Mouse (Mus musculus) forebrain, embryonic 16.5 days (tissue): ENCODE results near the gene Chmp6. TPM values are rescaled to one million over a fixed set of nuclear protein-coding genes. Genes with fewer than 3 reads are reported as not detected.

Experiments used
- ATAC-seq: fragments of 200-750 bp; cut with Nextera tagmentation; 2 replicates; pipeline ENCODE4 v1.8.0; 2017; ENCODE audit warnings: mild to moderate bottlenecking, moderate library complexity
- H3K27ac ChIP-seq: fragments of 300-500 bp; sonication (generic); 2 replicates; pipeline ENCODE4 v1.5.1; 2014; ENCODE audit warnings: low read length, control low read depth
- H3K27me3 ChIP-seq: fragments of 300-500 bp; sonication (generic); replicated peaks from 2 replicates; pipeline ENCODE4 v1.6.1; 2014; ENCODE audit warnings: low read length; ENCODE audit not compliant: control insufficient read depth, insufficient read depth
- H3K36me3 ChIP-seq: fragments of 300-500 bp; sonication (generic); 2 replicates; pipeline ENCODE4 v1.6.1; 2014; ENCODE audit not compliant: control insufficient read depth, insufficient read depth
- H3K4me1 ChIP-seq: fragments of 300-500 bp; sonication (generic); replicated peaks from 2 replicates; pipeline ENCODE4 v1.6.1; 2014; ENCODE audit warnings: low read length; ENCODE audit not compliant: control insufficient read depth, insufficient read depth
- H3K4me2 ChIP-seq: fragments of 300-500 bp; sonication (generic); 2 replicates; pipeline ENCODE4 v1.6.1; 2014; ENCODE audit warnings: mild to moderate bottlenecking, low read length, control low read depth
- H3K4me3 ChIP-seq: fragments of 300-500 bp; sonication (generic); replicated peaks from 2 replicates; pipeline ENCODE4 v1.5.1; 2014; ENCODE audit warnings: mild to moderate bottlenecking, low read length, control low read depth
- H3K9ac ChIP-seq: fragments of 300-500 bp; sonication (generic); replicated peaks from 2 replicates; pipeline ENCODE4 v1.6.1; 2014; ENCODE audit warnings: low read depth, low read length, control low read depth
- H3K9me3 ChIP-seq: fragments of 300-500 bp; sonication (generic); 2 replicates; pipeline ENCODE4 v1.6.1; 2016; ENCODE audit warnings: low read length; ENCODE audit not compliant: control insufficient read depth
- WGBS: fragments of 180-500 bp; shearing (Covaris S2); extraction: QIAGEN DNeasy Blood & Tissue Kit; methylation state at CpG from one replicate; pipeline ENCODE4 v1.1.7; 2014; 5-methylcytosine and 5-hydroxymethylcytosine counted together
- polyA plus RNA-seq: library from polyadenylated mRNA; unstranded; fragments of >200 nt; fragmentation: Nextera tagmentation; extraction: Ambion mirVana; gene quantifications from 2 replicates; pipeline ENCODE4 v1.2.1, GENCODE M21; 2015

Chmp6 gene
- polyA plus RNA-seq, 1 experiment from 2014 or later = 96.5 TPM

GRCm38 (mm10) chr11:119939073-119939710, 26.0 kb downstream of the Chmp6 start:
- H3K4me3 ChIP-seq = no peak overlapping the region
- H3K4me2 ChIP-seq = peak overlapping the region; percentile 75
- peaks cover 83% of the 10 kb centered on the region for H3K4me1 ChIP-seq
- ATAC-seq = no peak
- 45% methylated on average over 8 of the region's 8 CpGs for WGBS
- H3K9ac ChIP-seq = no peak overlapping the region; the same call in 1 of the 2 replicates
- no peaks in the 10 kb centered on the region for H3K36me3 ChIP-seq
- H3K9me3 ChIP-seq = no peaks in the 10 kb centered on the region
- peak overlapping the region; percentile 92 for H3K27ac ChIP-seq
- H3K27me3 ChIP-seq = no peaks in the 10 kb centered on the region

DNA sequence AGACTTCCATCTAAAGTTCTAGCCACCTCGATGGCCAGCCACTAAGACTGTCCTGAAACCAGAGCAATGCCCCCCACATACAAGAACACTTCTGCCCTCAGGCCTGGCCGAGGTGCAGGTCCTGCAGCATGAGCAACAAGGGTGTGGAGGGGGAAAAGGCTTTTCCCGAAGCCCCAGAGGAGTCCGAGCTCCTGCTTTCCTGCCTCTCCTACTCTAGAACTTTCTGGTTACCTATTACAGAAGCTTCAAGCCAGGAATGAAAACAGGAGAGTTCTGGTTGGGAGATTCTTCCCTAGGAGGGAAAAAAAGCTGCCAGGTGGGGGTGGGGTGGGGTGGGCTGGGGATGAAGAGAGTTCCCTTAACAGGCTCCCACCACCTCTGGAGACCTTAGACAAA, 26.5 kb downstream of the Chmp6 start:
- ATAC-seq = no peak
- Histone ChIP-seq H3K4me3 (peak overlapping the region; percentile 23), H3K4me2 (peak overlapping the region; percentile 75), H3K4me1 (peaks cover 84% of the 10 kb centered on the region), H3K36me3 (no peaks in the 10 kb centered on the region), H3K9me3 (no peaks in the 10 kb centered on the region), H3K27me3 (no peaks in the 10 kb centered on the region), H3K9ac (no peak overlapping the region), H3K27ac (peak overlapping the region; percentile 92)
- WGBS = 67% methylated on average over 4 of the region's 4 CpGs

DNA sequence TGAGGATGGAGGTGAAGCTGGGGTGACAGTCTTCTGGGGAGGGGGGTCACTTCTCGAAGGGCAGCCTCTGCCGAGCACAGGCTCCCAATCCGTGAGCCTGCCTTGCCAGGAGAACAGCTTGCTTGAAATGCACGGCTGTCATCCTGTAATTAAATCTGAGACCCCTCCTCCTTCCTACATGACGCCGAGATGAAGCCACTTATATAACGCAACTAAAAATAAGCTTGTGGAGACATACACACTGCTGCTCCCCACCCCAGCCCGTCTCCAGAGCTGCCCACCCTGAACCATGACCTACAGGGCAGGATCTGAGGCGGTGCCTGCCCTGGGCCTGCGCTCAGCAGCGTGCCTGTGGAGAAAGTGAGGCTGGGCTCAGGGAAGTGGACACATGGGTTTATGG, 26.9 kb downstream of the Chmp6 start:
- H3K4me2 ChIP-seq = peak overlapping the region; percentile 75
- peaks cover 85% of the 10 kb centered on the region for H3K4me1 ChIP-seq
- H3K9me3 ChIP-seq = no peaks in the 10 kb centered on the region
- H3K36me3 ChIP-seq = no peaks in the 10 kb centered on the region
- WGBS = 48% methylated on average over 11 of the region's 11 CpGs
- H3K27ac ChIP-seq = peak overlapping the region; percentile 92
- H3K27me3 ChIP-seq = no peaks in the 10 kb centered on the region
- ATAC-seq = no peak
- H3K4me3 ChIP-seq = peak overlapping the region; percentile 23
- peak overlapping the region; percentile 46 for H3K9ac ChIP-seq

DNA sequence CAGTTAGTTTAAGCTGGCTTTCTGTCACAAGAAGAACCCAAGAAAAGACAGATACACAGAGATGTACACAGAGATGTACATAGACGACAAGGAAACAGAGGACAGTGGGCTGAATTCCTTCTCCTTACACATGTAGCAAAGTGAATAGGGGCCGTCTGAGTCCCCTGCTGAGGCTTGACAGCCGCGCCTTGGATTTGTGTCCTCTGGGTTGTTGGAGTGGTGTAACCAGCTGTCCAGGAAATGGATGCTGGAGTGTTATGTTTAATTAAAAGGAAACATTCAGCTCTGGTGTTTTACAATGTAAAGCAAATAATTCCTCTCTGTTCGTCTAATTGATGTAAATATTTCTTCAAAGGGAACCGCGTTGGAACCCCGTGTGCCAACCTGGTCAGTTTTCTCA, 28.6 kb downstream of the Chmp6 start:
- ATAC-seq = no peak
- H3K9ac ChIP-seq = peak overlapping the region; percentile 75
- 1% methylated on average over 8 of the region's 8 CpGs for whole genome bisulfite sequencing
- H3K36me3 ChIP-seq = no peaks in the 10 kb centered on the region
- H3K27ac ChIP-seq = peak overlapping the region; percentile 92
- peaks cover 69% of the 10 kb centered on the region for H3K4me1 ChIP-seq
- H3K4me3 ChIP-seq = peak overlapping the region; percentile 76
- H3K4me2 ChIP-seq = peak overlapping the region; percentile 75
- no peaks in the 10 kb centered on the region for H3K9me3 ChIP-seq
- H3K27me3 ChIP-seq = no peaks in the 10 kb centered on the region

GRCm38 (mm10) chr11:119942201-119942726, 29.0 kb downstream of the Chmp6 start:
- ATAC-seq = peak; percentile 48
- peaks cover 66% of the 10 kb centered on the region for H3K4me1 ChIP-seq
- under 1% methylated on average over 43 of the region's 43 CpGs for WGBS

GRCm38 (mm10) chr11:119942727-119943427, 29.6 kb downstream of the Chmp6 start, which contains the start of gene Baiap2:
Gene Baiap2 (plus strand): TSS chr11:119942763.
- under 1% methylated on average over 51 of the region's 79 CpGs for WGBS
- Histone ChIP-seq H3K4me1 (peaks cover 60% of the 10 kb centered on the region), H3K27ac (peak within 1 kb of the TSS; percentile 92), H3K36me3 (no peaks in the 10 kb centered on the region), H3K27me3 (no peaks in the 10 kb centered on the region), H3K9ac (peak within 1 kb of the TSS; percentile 79), H3K4me3 (peak within 1 kb of the TSS; percentile 76), H3K4me2 (peak within 1 kb of the TSS; percentile 97), H3K9me3 (no peaks in the 10 kb centered on the region)
- peak; percentile 95 for ATAC-seq

More at GRCm38 (mm10) chr11:119942201-119942726, 29.0 kb downstream of the Chmp6 start:
- Histone ChIP-seq H3K9ac (peak overlapping the region; percentile 75), H3K27ac (peak overlapping the region; percentile 92), H3K27me3 (no peaks in the 10 kb centered on the region), H3K4me2 (peak overlapping the region; percentile 75), H3K36me3 (no peaks in the 10 kb centered on the region), H3K9me3 (no peaks in the 10 kb centered on the region), H3K4me3 (peak overlapping the region; percentile 76)

DNA sequence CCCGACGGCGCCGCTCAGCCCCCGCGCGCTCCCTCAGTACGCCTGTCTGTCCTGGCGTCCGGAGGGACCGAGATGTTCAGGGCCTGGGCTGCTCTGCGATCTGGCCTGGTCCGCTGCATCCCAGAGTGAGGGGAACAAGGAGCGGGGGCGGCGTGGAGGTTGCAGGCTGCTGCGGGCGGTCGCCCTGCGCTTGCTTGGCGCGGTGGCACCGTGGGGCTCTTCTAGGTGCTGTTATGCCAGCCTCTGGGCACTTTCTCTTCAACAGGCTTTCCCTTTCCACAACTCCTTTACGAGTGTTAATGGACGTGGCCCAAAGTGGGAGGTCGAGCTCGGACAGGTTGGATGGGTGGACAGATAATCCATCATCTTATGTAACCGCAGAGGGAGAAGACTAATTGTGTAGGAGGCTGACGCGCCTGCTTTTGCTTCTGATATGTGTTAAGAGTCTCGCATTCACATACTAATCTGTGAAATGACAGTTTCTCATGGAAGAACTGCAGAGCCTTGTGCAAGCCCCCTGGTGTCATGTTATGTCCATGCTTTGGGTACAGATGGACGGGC, 30.3 kb downstream of the Chmp6 start:
- peaks cover 54% of the 10 kb centered on the region for H3K4me1 ChIP-seq
- peak overlapping the region; percentile 97 for H3K4me2 ChIP-seq
- peak overlapping the region; percentile 79 for H3K9ac ChIP-seq
- H3K4me3 ChIP-seq = peak overlapping the region; percentile 76
- no peaks in the 10 kb centered on the region for H3K9me3 ChIP-seq
- WGBS = 7% methylated on average over 29 of the region's 32 CpGs
- peak; percentile 11 for ATAC-seq
- no peaks in the 10 kb centered on the region for H3K36me3 ChIP-seq
- H3K27me3 ChIP-seq = no peaks in the 10 kb centered on the region
- no peak overlapping the region for H3K27ac ChIP-seq

GRCm38 (mm10) chr11:119945343-119945742, 32.1 kb downstream of the Chmp6 start:
- H3K4me3 ChIP-seq = no peak overlapping the region
- WGBS = 87% methylated on average over 7 of the region's 7 CpGs

GRCm38 (mm10) chr11:119947426-119947825, 34.2 kb downstream of the Chmp6 start:
- no peaks in the 10 kb centered on the region for H3K36me3 ChIP-seq
- 100% methylated on average over 1 of the region's 1 CpGs for WGBS
- no peak overlapping the region for H3K27ac ChIP-seq
- H3K9me3 ChIP-seq = no peaks in the 10 kb centered on the region
- peaks cover 20% of the 10 kb centered on the region for H3K4me1 ChIP-seq
- no peak overlapping the region for H3K9ac ChIP-seq
- no peak overlapping the region for H3K4me3 ChIP-seq
- H3K27me3 ChIP-seq = no peaks in the 10 kb centered on the region
- no peak overlapping the region for H3K4me2 ChIP-seq
- ATAC-seq = no peak

More at GRCm38 (mm10) chr11:119945343-119945742, 32.1 kb downstream of the Chmp6 start:
- no peaks in the 10 kb centered on the region for H3K36me3 ChIP-seq
- H3K9ac ChIP-seq = no peak overlapping the region
- peak overlapping the region; percentile 97 for H3K4me2 ChIP-seq
- no peaks in the 10 kb centered on the region for H3K9me3 ChIP-seq
- ATAC-seq = no peak
- H3K4me1 ChIP-seq = peaks cover 36% of the 10 kb centered on the region
- no peak overlapping the region for H3K27ac ChIP-seq
- H3K27me3 ChIP-seq = no peaks in the 10 kb centered on the region
